Mouse (Mus musculus) erythroid progenitor cell, adult 5-6 weeks (primary cell): Measurements from ENCODE around the gene Dmrtc2. TPM values are rescaled to one million over a fixed set of nuclear protein-coding genes. Genes with fewer than 3 reads are reported as not detected.

ENCODE experiments used
- ATAC-seq: replicated peaks from 2 replicates; pipeline ENCODE4 v1.8.0; 2016; ENCODE audit warnings: moderate number of reproducible peaks, mild to moderate bottlenecking, moderate TSS enrichment, inconsistent platforms; ENCODE audit not compliant: poor library complexity, low FRiP score, severe bottlenecking
- total RNA-seq, 2 experiments: library from RNA; stranded (forward) in 1 of 2; stranded (reverse) in 1 of 2; fragments of 150-400 nt in 1 of 2; fragments of 186-747, 209-891 nt in 1 of 2; gene quantifications; 2 replicates each; pipeline versions ENCODE4 v1.2.3 to v1.2.4; 2015 to 2017; ENCODE audit warnings: low replicate concordance in 2 of 2

Dmrtc2 gene
- total RNA-seq, 2 experiments from 2014 or later, result not detected

DNA sequence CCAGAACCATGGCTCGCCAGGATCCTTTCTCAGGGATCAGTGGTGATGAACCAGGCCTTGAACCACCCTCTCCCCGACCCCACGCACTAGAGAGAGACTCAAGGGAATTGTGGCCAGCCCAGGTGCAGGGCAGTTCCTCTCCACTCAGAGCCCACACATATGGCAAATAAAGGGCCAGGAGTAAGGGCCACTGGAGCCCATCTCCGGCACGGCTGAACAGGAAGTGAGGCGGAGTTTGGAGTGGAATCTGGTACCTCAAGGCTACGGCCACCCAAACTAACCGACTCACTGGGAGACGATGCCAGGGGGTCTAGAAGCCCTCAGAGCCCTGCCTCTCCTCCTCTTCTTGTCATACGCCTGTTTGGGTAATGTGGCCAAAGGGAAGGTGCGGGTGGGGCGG is 27.4 kb downstream of the Dmrtc2 start, which contains the start of gene Cd79a:
Cd79a (plus strand) TSS at position 158 of the 400 bp plus-strand sequence.
- ATAC-seq, result no peak

DNA sequence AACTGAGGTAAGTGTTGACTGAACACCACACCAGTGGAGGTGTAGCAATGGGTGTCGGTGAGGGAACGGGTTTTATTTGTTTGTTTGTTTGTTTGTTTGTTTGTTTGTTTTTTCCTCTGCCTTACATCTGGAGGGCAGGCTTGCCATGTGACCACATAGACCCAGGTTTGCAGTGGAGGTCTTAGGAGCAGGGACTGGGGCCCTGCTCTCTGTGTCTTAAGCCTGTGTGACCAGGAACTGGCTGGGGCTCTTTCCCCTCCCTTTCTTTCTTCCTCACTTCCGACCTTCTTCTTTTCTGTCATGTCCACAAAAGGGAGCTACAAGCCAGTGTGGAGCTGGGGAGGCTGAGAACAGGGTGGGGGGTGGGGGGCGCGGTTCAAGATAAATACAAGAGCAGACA is 28.1 kb downstream of the Dmrtc2 start:
- ATAC-seq, result no peak

DNA sequence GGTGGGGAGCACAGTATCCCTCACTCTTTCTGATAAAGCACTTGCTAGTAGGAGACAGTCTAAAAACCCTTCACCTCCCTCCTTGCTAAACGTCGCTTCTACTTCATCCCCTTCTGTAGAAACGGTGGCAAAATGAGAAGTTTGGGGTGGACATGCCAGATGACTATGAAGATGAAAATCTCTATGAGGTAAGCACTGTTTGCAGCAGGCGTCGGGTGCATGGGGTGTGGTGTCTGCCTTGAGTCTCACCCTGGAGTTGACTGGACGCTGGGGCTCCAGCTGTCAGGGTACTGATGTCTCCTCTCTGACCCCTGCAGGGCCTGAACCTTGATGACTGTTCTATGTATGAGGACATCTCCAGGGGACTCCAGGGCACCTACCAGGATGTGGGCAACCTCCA is 31.3 kb downstream of the Dmrtc2 start:
- no peak for ATAC-seq

DNA sequence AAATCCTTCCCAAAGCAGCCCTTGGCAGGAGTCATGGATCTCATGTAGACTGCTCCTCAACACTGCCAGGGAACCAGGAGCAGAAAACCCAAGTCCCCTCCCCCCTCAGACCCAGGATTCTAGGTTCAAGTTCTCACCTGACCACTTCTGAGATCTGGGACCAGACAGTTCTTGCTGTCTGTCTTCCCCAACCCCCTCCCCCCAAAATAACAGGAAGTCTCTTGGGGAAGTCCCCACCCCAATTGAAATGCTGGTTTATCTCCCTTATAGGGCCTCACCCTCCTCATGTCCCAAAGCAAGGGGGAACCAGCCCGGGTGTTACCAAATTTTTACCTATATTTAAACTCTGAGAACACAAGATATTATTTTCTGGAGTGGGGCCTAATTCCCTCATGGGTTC is 32.0 kb downstream of the Dmrtc2 start:
- no peak for ATAC-seq

DNA sequence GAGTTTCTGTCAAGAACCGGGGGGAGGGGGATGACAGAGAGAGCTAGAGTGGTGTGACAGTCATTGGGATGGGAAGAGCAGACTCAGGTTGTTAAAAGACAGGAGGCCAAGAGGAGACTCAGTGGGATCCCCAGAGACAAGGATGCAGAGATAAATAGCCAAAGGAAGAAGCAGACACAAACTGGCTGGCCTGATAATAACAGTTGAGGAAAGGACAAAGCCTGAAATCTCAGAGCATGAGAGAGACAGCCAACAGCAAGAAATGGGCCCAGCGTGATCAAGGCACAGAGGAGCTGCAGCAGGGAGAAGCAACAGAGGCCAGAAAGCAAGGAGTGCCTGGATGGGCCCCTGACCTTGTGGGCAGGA is 32.4 kb downstream of the Dmrtc2 start:
- no peak for ATAC-seq

DNA sequence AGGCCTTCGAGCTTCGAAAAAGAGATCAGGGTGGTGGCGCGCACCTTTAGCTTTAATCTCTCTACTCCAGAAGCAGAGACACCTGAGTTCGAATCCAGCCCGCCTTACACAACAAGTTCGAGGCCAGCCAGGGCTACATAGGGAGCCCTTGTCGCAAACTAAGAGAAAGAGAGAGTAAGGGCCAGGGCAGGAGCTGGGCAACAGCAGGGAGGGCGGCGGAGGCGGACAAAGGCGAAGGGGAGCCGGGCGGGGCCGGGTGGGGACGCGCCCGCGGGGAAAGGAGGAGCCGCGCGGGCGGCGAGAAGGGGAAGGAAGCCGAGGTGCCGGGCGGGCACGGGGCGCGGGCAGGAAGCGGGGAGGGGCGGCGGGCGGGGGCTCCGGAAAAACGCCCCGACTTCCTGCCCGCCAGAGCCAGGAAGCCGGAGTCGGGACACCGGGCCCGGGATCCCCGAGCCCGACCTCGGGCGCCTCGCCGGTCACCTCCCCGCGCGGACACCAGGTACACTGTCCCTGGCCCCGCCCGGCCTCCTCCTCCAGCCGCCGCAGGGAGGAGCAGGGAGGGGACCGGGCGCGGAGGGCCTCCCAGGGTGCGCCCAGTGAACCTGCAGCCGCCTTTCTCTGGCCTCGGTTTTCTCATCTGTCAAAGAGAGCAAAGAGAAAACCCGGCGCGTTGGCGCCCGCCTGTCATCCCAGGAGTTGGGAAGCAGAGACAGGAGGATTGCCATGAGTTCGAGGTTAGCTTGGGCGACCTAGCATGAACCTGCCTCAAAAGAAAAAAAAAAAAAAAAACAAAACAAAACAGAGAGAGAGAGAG is 33.0 kb downstream of the Dmrtc2 start, which contains the start of gene Arhgef1:
Arhgef1 (plus strand) TSS at position 283 of the 814 bp plus-strand sequence.
- ATAC-seq, result peak; percentile 70

DNA sequence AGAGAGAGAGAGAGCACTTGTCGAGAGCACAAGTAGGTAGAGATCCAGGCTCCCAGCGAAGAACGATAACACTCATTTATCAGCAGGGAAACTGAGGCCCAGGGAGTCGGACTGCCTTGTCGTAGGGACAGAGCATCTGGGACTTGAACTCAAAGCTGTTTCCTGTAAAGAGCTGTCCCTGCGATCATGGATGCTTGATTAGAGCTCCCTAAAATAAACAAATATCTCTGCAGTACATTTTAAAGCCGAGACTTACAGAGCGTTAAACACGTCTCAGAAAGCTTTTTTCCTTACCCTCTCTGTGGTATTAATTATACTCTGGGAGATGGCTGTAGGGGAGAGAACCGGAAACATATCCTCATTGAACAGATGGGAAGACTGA is 33.6 kb downstream of the Dmrtc2 start:
- ATAC-seq, result no peak

DNA sequence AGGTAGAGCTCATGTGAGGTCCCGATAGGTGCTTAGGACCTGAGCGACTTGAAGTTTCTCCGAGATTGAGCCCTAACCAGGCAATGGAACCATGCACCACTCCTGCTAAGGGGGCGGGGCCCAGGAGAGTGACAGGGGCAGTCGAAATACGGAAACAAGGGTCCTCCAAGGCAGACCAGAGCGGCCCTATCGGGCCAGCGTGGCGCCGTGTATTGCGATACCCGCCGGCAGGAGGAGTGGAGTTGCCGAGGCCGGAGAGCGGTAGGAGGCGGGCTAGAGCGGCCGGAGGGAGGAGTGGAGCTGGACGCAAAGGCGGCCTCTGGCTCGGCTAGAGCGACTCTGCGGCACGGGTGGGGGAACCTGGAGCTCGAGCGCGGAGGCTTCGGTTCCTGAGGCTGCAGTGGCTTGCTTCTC is 34.2 kb downstream of the Dmrtc2 start:
- peak; percentile 88 for ATAC-seq

DNA sequence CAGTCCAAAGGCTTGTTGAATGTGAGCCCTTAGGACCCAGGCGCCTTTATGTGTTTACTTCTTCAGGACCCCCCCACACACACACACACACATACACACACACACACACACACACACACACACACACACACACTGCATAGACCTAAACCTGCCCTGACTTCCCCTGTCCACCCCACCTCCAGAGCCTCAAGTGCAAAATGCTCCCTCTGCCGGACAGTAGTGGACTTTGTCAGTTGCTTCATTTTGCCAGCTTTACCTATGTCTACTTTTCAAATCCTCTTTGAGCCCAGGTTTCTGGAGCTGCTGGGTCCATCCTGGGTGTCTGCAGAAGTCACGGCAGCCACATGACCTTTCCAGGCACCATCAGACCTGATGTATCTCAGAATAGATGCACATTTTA is 35.1 kb downstream of the Dmrtc2 start:
- peak; percentile 68 for ATAC-seq

DNA sequence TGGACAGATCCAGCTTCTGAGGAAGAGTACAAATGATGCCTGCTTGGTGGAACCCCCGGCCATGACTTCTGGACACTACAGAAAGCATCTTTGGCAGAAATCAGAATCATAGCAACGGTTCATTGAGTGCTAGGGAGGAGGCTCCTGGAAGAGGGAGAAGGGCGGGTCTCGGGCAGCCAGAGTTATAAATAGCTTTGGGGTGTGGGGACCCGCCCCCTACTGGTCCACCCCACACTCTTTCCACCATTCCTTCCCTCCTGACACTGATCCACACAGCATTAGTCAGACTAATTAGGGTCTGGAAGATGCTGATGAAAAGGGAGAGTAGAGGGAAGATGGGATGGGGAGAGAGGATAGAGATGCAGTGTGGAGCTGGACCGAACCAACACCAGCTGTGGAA is 36.7 kb downstream of the Dmrtc2 start:
- no peak for ATAC-seq

DNA sequence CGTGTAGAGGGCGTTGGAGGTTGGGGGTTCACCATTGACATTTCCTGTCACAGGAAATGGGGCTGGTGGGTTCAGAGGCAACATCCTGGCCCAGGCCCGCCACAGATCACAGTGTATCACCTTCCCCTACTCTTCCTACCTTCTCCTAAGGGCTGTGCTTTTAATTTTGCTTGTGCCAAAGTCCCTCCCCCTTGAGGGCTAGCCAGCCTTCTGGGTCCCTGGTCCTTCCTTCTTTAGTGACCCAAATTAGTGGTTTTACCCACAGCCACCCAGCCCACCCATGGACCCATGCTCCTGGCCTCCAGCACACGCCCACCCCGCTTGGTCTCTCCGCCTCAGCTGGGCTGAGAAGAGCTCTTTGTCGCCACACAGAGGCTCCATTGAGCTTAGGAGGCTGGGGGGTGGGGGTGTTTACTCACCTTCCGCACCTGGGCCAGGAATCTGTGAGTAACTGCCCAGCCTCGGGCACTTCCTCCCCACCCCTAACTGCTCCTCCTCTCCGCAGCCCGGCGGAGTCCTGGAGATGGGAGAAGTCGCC is 37.4 kb downstream of the Dmrtc2 start:
- ATAC-seq, result no peak

DNA sequence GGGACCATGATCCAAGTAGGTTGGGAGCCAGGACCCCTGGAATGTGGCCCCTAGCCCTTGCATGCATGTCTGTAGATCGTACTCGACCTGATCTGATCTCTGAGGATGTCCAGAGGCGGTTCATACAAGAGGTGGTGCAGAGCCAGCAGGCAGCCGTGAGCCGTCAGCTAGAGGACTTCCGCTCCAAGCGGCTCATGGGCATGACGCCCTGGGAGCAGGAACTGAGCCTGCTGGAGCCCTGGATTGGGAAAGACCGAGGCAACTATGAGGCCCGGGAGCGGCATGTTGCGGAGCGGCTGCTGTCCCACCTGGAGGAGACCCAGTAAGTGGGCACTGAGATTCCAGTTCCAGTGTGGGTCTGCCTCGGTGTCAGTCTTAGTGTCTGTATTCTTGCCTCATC is 42.6 kb downstream of the Dmrtc2 start:
- no peak for ATAC-seq

DNA sequence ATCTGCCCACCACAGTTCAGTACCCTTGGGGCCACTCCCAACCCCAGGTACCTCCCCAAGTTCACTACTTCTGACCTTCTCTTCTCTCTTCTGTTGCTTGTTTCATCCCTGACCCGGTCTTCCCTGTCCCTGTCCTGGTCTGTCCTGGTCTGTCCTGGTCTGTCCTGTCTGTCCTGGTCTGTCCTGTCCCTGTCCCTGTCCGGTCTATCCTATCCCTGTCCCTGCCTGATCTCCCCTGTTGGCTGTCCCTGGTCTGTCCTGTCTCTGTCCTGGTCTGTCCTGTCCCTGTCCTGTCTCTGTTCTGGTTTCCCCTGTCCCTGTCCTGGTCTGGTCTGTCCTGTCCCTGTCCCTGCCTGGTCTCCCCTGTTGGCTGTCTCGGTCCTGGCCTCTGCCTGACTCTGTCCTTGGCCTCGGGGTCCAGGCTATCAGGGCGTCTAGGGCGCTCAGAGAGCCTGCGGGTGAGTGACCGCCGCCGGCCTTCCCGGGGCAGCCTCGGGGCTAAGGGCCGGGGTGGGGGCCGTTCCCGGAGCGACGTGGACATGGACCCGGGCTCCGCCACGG is 49.0 kb downstream of the Dmrtc2 start:
- ATAC-seq, result 0 out of 2 replicates have a peak, but pooled peaks have one; percentile 22

DNA sequence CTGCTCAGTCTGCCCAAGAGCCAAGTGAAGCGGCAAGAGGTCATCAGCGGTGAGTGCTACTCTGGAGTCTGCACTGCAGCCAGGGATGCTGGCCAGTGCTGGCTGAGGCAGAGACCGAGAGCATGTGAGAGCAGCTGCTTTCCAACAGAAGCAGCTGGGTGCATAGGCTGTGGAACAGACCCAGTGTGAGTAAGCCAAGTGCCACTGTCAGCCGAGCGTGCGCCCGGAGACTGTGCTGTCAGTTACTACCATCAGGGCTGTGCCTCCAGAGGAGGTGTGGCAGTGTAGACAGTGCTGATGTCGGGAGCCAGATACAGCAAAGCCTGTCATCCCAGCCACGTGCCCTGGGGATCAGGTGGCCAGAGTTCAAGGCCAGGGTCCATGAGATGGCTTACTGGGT is 49.9 kb downstream of the Dmrtc2 start:
- no peak for ATAC-seq

Other genes starting within 250 kb of the Dmrtc2 start
- gene Lypd3, start 233.5 kb upstream of the Dmrtc2 start, total RNA-seq (2015; ENCODE audit: low replicate concordance), result not detected in 2 replicates
- not detected in 2 replicates for gene Lypd3, start 233.5 kb upstream of the Dmrtc2 start, total RNA-seq (2017; ENCODE audit: low replicate concordance)
- gene Tex101, start 193.4 kb upstream of the Dmrtc2 start, total RNA-seq (2015; ENCODE audit: low replicate concordance), result not detected in 2 replicates
- not detected in 2 replicates for gene Tex101, start 193.4 kb upstream of the Dmrtc2 start, total RNA-seq (2017; ENCODE audit: low replicate concordance)
- not detected in 2 replicates for gene BC049730, start 160.8 kb upstream of the Dmrtc2 start, total RNA-seq (2015; ENCODE audit: low replicate concordance)
- not detected in 2 replicates for gene BC049730, start 160.8 kb upstream of the Dmrtc2 start, total RNA-seq (2017; ENCODE audit: low replicate concordance)
- gene Gm4763, start 143.1 kb upstream of the Dmrtc2 start, total RNA-seq (2015; ENCODE audit: low replicate concordance), result not detected in 2 replicates
- gene Gm4763, start 143.1 kb upstream of the Dmrtc2 start, total RNA-seq (2017; ENCODE audit: low replicate concordance), result not detected in 2 replicates
- 39.4 and 55.5 TPM in 2 replicates for gene Cd177, start 109.7 kb upstream of the Dmrtc2 start, total RNA-seq (2015; ENCODE audit: low replicate concordance)
- gene Cd177, start 109.7 kb upstream of the Dmrtc2 start, total RNA-seq (2017; ENCODE audit: low replicate concordance), result 37.9 and 49.0 TPM in 2 replicates
- 6.8 and 7.1 TPM in 2 replicates for gene Ceacam10, start 92.9 kb upstream of the Dmrtc2 start, total RNA-seq (2015; ENCODE audit: low replicate concordance)
- gene Ceacam10, start 92.9 kb upstream of the Dmrtc2 start, total RNA-seq (2017; ENCODE audit: low replicate concordance), result 1.7 TPM in 1 of 2 replicates, not detected in the other
- not detected in 2 replicates for gene Gm9844, start 7.8 kb upstream of the Dmrtc2 start, total RNA-seq (2015; ENCODE audit: low replicate concordance)
- 0.90 and 3.6 TPM in 2 replicates for gene Gm9844, start 7.8 kb upstream of the Dmrtc2 start, total RNA-seq (2017; ENCODE audit: low replicate concordance)
- gene Lypd4, start 116 bp upstream of the Dmrtc2 start, total RNA-seq (2015; ENCODE audit: low replicate concordance), result not detected in 2 replicates
- not detected in 2 replicates for gene Lypd4, start 116 bp upstream of the Dmrtc2 start, total RNA-seq (2017; ENCODE audit: low replicate concordance)
- gene Rps19, start 14.3 kb downstream of the Dmrtc2 start, total RNA-seq (2015; ENCODE audit: low replicate concordance), result 818 and 840 TPM in 2 replicates
- gene Rps19, start 14.3 kb downstream of the Dmrtc2 start, total RNA-seq (2017; ENCODE audit: low replicate concordance), result 217 and 310 TPM in 2 replicates
- gene Cd79a, start 27.3 kb downstream of the Dmrtc2 start, total RNA-seq (2015; ENCODE audit: low replicate concordance), result 56.2 and 74.6 TPM in 2 replicates
- 12.7 and 14.7 TPM in 2 replicates for gene Cd79a, start 27.3 kb downstream of the Dmrtc2 start, total RNA-seq (2017; ENCODE audit: low replicate concordance)
- 36.4 and 59.1 TPM in 2 replicates for gene Arhgef1, start 32.9 kb downstream of the Dmrtc2 start, total RNA-seq (2015; ENCODE audit: low replicate concordance)
- gene Arhgef1, start 32.9 kb downstream of the Dmrtc2 start, total RNA-seq (2017; ENCODE audit: low replicate concordance), result 35.8 and 40.3 TPM in 2 replicates
- gene Gm4881, start 74.4 kb downstream of the Dmrtc2 start, total RNA-seq (2015; ENCODE audit: low replicate concordance), result not detected in 2 replicates
- not detected in 2 replicates for gene Gm4881, start 74.4 kb downstream of the Dmrtc2 start, total RNA-seq (2017; ENCODE audit: low replicate concordance)
- gene Rabac1, start 102.7 kb downstream of the Dmrtc2 start, total RNA-seq (2015; ENCODE audit: low replicate concordance), result 8.3 and 8.8 TPM in 2 replicates
- gene Rabac1, start 102.7 kb downstream of the Dmrtc2 start, total RNA-seq (2017; ENCODE audit: low replicate concordance), result 7.3 and 18.0 TPM in 2 replicates
- 5.4 and 15.1 TPM in 2 replicates for gene Atp1a3, start 135.9 kb downstream of the Dmrtc2 start, total RNA-seq (2015; ENCODE audit: low replicate concordance)
- gene Atp1a3, start 135.9 kb downstream of the Dmrtc2 start, total RNA-seq (2017; ENCODE audit: low replicate concordance), result 3.3 TPM in 1 of 2 replicates, not detected in the other
- 5.4 and 12.3 TPM in 2 replicates for gene Grik5, start 202.3 kb downstream of the Dmrtc2 start, total RNA-seq (2015; ENCODE audit: low replicate concordance)
- gene Grik5, start 202.3 kb downstream of the Dmrtc2 start, total RNA-seq (2017; ENCODE audit: low replicate concordance), result 2.2 and 3.7 TPM in 2 replicates
- gene Zfp574, start 202.5 kb downstream of the Dmrtc2 start, total RNA-seq (2015; ENCODE audit: low replicate concordance), result 7.5 and 7.6 TPM in 2 replicates
- 4.5 and 6.0 TPM in 2 replicates for gene Zfp574, start 202.5 kb downstream of the Dmrtc2 start, total RNA-seq (2017; ENCODE audit: low replicate concordance)